Mouse (Mus musculus) left cerebral cortex, postnatal 25 days (tissue): ENCODE results near the gene Rnls. TPM values are rescaled to one million over a fixed set of nuclear protein-coding genes. Genes with fewer than 3 reads are reported as not detected.

Experiments
- DNase-seq, 2 experiments: peaks; one replicate each; pipeline ENCODE4 v3.0.0; 2022; ENCODE audit warnings: low spot score in 2 of 2, mixed read lengths in 1 of 2
- intact Hi-C: fragments of 180-260 bp; cut with DNase I; formaldehyde crosslinking; loops from one replicate; pipeline ENCODE4 v1.15.1; 2025
- total RNA-seq, 2 experiments: library from RNA; stranded (reverse); gene quantifications; 2 replicates each; pipeline ENCODE4 v1.2.3; 2021

Gene Rnls
- total RNA-seq, 2 experiments from 2014 or later: 0.69 to 1.3 TPM

GRCm38 (mm10) chr19:33119947-33120346 is 272.1 kb downstream of the Rnls start:
- intact Hi-C loops: loop anchor here (10.0 kb wide), 1 partner anchor 245 kb away; no protein-coding TSS in a partner anchor
- no peak for DNase-seq

DNA sequence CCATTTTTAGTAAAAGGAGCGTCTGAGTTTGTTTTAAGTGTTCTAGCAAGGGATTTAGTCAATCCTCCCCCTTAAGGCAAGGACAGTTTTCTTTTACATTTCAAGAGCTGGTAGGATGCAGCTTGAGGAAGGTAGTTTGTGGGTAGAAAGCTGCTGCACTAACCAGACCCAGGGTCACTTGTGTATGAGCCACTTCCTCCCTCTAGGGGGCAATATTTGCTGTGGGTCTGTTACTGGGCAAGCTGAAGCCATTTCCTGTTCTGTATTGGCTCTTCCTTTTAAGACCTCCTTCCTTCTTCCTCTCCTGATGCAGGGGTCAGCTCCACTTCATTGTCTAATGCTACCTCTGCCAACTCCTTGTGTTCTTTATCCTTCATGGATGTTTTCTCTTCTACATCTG is 273.2 kb downstream of the Rnls start:
- intact Hi-C loops: loop anchor here (10.0 kb wide), 1 partner anchor 246 kb away; no protein-coding TSS in a partner anchor
- no peak for DNase-seq

DNA sequence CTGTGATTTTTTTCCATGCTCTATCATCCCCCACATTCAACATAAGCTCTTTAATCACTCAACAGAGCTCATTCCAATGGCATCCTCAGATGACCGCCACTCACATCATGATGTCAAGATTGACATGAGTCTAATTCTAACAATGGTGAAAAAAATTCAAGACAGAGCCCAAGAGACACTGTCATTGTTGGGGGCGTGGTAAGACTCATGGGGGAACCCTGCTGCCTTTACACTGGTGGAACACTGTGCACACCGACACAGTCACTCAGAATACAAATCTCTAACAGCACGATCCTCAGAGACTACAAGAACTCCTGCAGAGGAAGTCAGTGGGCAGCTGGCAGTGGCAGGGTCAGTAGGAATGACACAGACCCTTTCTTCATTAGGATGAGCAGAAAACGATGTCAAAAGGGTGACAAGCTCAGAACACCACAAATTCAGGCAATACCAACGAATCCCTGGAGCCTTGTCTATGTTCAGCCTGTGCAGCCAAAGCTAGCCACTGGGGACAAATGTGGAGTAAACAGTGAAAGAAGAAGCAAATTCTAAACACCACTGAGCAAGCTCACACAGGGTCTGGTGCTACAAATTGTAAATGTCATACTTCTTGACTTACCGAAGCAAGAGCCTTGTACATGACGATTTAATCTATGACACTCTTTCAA is 277.3 kb downstream of the Rnls start:
- intact Hi-C loops: loop anchor here (5.0 to 10.0 kb wide), 4 partner anchors 108 to 402 kb away; partner anchors contain the start of gene Pten

DNA sequence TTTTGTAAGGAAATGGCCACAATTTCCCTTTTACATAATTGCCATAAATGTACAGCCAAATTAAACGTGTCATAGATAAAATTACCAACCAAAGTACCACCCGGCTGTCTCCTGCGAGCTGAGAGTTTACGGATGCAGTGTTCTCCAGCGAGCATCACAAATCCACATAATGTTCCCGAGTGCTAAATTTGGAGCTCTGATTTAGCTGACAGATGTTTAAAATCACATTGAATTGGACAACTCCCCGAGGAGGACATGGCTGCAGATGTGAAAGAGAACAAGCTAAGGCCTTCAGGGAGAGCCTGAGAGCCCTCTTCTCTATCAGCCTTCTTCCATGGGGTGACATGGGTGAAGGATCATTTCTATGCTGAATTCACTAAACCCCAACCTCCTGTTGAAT is 278.3 kb downstream of the Rnls start:
- peak; percentile 50 to 79 for DNase-seq
- intact Hi-C loops: loop anchor here (5.0 to 10.0 kb wide), 4 partner anchors 109 to 401 kb away; partner anchors contain the start of gene Pten

More for the DNA sequence above, 277.3 kb downstream of the Rnls start:
- DNase-seq: no peak

- DNase-seq: no peak
- intact Hi-C loops: loop anchor here (5.0 to 10.0 kb wide), 4 partner anchors 112 to 398 kb away; partner anchors contain the start of gene Pten
These were observed 281.7 kb downstream of the Rnls start for GRCm38 (mm10) chr19:33110404-33110803.

- intact Hi-C loops: loop anchor here (5.0 to 10.0 kb wide), 4 partner anchors 112 to 398 kb away; partner anchors contain the start of gene Pten
- DNase-seq: no peak
These were observed 282.1 kb downstream of the Rnls start for GRCm38 (mm10) chr19:33109941-33110371.

- intact Hi-C loops: no loop called here
- no peak for DNase-seq
These were observed 283.0 kb downstream of the Rnls start for GRCm38 (mm10) chr19:33109141-33109540.

GRCm38 (mm10) chr19:33103851-33104250 is 288.2 kb downstream of the Rnls start:
- intact Hi-C loops: no loop called here

GRCm38 (mm10) chr19:33102783-33103139 is 289.3 kb downstream of the Rnls start:
- DNase-seq: peak in 1 of 2 experiments; percentile 40
- intact Hi-C loops: no loop called here

More at GRCm38 (mm10) chr19:33103851-33104250, 288.2 kb downstream of the Rnls start:
- DNase-seq: no peak

DNA sequence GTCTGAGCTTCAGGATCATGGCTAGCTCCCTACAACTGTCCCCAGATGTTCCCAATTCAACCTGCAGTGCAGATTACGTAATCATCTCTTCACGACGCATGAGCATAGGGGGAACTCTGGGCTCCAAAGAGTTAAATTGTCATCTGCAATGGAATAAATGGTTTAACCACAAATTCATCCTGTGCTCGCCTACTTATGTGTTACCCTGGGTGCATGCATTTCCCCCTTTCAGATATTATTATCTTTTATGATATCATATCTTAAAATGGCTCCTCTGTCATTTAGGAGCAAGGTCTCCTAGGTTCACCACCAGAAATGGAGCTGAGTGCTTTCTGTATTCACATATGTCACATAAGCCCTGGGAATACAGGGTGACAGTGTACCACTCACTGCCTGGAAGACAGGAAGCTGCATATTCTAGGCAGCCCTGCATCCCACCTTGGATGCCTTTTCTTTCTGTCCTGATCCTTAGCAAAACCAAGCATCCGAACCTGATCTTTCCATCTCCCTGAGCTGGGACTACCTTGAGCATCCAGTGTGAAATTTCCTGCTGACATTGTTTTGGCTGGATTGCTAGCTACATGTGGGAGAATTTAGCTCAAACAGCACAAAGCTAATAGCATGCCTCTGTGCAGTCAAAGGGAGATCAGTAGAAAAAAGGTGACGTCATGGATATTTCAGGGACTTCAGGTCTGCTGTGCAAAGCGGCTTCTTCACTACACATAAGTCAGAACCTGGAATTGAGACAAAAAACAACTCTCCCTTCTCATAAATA is 289.9 kb downstream of the Rnls start:
- peak in 1 of 2 experiments; percentile 33 for DNase-seq
- intact Hi-C loops: no loop called here

- intact Hi-C loops: no loop called here
- DNase-seq: no peak
These were observed 290.7 kb downstream of the Rnls start for GRCm38 (mm10) chr19:33101093-33102007.

DNA sequence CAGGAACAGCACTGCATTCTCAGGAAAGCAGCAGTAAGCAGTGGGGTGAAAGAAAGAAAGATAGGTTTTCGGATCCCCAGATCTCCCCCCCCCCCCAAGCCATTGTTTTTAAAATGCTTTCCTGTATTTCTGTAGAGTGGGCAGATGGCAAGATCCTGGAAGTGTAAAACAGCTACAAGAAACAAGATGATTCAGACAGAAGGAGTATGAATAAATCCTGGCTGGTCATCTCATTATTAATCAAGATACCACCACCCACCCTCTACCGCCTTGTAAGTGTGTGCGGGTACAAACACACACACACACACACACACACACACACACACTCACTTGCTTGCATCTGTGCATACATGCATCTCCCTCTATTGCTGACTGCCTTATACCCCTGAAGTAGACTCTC is 291.5 kb downstream of the Rnls start:
- intact Hi-C loops: no loop called here
- DNase-seq: no peak

GRCm38 (mm10) chr19:33100031-33100430 is 292.1 kb downstream of the Rnls start:
- intact Hi-C loops: no loop called here
- no peak for DNase-seq

DNA sequence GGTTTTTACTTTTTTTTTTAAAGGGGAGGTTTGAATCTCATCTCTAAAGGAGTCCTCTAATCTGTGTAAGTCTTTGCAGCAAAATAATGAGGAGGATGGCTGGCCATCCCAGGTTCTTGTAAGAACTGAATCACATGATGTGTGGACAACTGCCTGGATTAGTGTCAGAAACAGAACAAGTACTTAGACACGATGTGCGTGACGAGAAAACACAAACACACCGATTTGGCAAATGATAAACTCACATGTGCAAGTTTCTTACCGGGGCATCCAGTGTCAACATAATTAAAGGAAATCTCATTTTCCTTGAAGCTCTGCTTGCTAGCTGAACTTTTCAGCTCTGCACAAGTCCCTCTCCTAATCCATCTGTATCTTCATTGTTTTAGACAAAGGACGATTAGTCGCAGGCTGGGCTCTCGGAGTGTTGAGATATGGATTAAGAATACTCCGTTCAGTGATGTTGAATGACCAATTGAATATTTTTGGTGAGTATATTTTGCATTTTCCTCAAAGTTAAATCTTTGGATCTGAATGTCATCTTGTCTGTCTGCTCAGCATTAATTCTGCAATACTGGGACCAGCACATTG is 292.8 kb downstream of the Rnls start:
- no peak for DNase-seq
- intact Hi-C loops: no loop called here

GRCm38 (mm10) chr19:33097691-33098090 is 294.4 kb downstream of the Rnls start:
- no peak for DNase-seq
- intact Hi-C loops: no loop called here

GRCm38 (mm10) chr19:33096581-33096980 is 295.5 kb downstream of the Rnls start:
- DNase-seq: no peak
- intact Hi-C loops: no loop called here

GRCm38 (mm10) chr19:33092575-33092974 is 299.5 kb downstream of the Rnls start:
- no peak for DNase-seq
- intact Hi-C loops: no loop called here

- no peak for DNase-seq
- intact Hi-C loops: no loop called here
These were observed 300.8 kb downstream of the Rnls start for GRCm38 (mm10) chr19:33091324-33091723.

DNA sequence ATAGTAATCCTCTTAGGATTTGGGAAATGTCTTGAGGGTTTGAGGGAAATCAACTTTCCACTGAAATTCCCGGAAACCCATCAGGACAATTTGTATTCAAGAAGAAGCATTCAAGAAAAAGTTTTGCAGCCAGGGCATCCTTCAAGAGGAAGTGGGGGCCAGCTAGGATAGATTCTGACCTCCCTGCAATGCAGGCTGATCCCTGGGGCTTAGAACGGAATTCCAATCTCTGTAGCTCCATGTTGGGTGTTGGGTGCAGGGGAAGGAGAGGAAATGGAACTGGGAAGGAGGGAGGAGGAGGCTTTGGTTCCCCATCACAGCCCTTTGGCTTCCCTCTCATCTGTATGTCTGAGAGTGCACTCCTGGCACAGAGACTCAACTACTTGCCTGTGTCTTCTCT is 303.2 kb downstream of the Rnls start:
- intact Hi-C loops: no loop called here
- no peak for DNase-seq
